Mouse (Mus musculus) limb, embryonic 13.5 days (tissue): ENCODE measurements around the gene Med13l. TPM values are rescaled to one million over a fixed set of nuclear protein-coding genes. Genes with fewer than 3 reads are reported as not detected.

Experiments
- ATAC-seq: fragments of 200-750 bp; cut with Nextera tagmentation; 2 replicates; pipeline ENCODE4 v1.8.0; 2017; ENCODE audit warnings: low read depth, moderate number of reproducible peaks, moderate TSS enrichment; ENCODE audit not compliant: low FRiP score
- H3K27ac ChIP-seq: fragments of 300-500 bp; sonication (generic); 2 replicates; pipeline ENCODE4 v1.5.1; 2015; ENCODE audit warnings: inconsistent platforms, mild to moderate bottlenecking, moderate library complexity
- H3K27me3 ChIP-seq: fragments of 300-500 bp; sonication (generic); 2 replicates; pipeline ENCODE4 v1.6.1; 2015; ENCODE audit warnings: mild to moderate bottlenecking, inconsistent platforms
- H3K36me3 ChIP-seq: fragments of 300-500 bp; sonication (generic); 2 replicates; pipeline ENCODE4 v1.6.1; 2015; ENCODE audit warnings: inconsistent platforms, mild to moderate bottlenecking, moderate library complexity
- H3K4me1 ChIP-seq: fragments of 300-500 bp; sonication (generic); 2 replicates; pipeline ENCODE4 v1.6.1; 2015; ENCODE audit warnings: inconsistent platforms
- H3K4me2 ChIP-seq: fragments of 300-500 bp; sonication (generic); replicated peaks from 2 replicates; pipeline ENCODE4 v1.6.1; 2015; ENCODE audit warnings: inconsistent platforms, mild to moderate bottlenecking, moderate library complexity
- H3K4me3 ChIP-seq: fragments of 300-500 bp; sonication (generic); 2 replicates; pipeline ENCODE4 v1.5.1; 2015; ENCODE audit warnings: moderate library complexity, mild to moderate bottlenecking, inconsistent platforms
- H3K9ac ChIP-seq: fragments of 300-500 bp; sonication (generic); 2 replicates; pipeline ENCODE4 v1.6.1; 2015; ENCODE audit warnings: mild to moderate bottlenecking, inconsistent platforms
- H3K9me3 ChIP-seq: fragments of 300-500 bp; sonication (generic); 2 replicates; pipeline ENCODE4 v1.6.1; 2016; ENCODE audit warnings: inconsistent platforms
- WGBS: fragments of 180-500 bp; shearing (Covaris S2); methylation state at CpG from one replicate; pipeline ENCODE4 v1.1.7; 2015; 5-methylcytosine and 5-hydroxymethylcytosine counted together
- polyA plus RNA-seq: library from polyadenylated mRNA; unstranded; fragments of >200 nt; fragmentation: Nextera tagmentation; extraction: Ambion mirVana; gene quantifications from 2 replicates; pipeline ENCODE4 v1.2.1, GENCODE M21; 2015

The Med13l gene
- polyA plus RNA-seq, 1 experiment from 2014 or later = 19.1 TPM

DNA sequence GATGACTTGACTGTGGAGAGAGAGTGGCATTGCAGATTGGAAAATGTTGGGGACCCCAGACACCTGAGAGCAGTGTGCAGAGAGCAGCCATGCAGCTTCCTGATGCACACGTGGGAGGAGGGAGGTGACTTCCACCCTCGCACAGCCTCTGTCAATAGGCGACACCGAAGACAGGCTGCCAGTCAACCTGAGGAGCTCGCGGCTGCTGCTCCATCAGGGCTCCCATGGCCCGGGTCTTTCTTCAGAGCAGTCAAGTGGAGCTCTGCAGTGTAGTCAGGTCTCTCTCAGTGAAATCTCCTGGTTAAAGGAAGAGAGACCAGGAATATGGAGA is 131.2 kb downstream of the Med13l start:
- Histone ChIP-seq H3K36me3 (peaks cover 5% of the 10 kb centered on the region; the same call in 1 of the 2 replicates), H3K4me3 (no peak overlapping the region), H3K9me3 (no peaks in the 10 kb centered on the region), H3K4me1 (peaks cover 37% of the 10 kb centered on the region), H3K27me3 (no peaks in the 10 kb centered on the region), H3K27ac (no peak overlapping the region), H3K9ac (no peak overlapping the region), H3K4me2 (no peak overlapping the region)
- WGBS = 76% methylated on average over 7 of the region's 7 CpGs
- ATAC-seq = no peak

DNA sequence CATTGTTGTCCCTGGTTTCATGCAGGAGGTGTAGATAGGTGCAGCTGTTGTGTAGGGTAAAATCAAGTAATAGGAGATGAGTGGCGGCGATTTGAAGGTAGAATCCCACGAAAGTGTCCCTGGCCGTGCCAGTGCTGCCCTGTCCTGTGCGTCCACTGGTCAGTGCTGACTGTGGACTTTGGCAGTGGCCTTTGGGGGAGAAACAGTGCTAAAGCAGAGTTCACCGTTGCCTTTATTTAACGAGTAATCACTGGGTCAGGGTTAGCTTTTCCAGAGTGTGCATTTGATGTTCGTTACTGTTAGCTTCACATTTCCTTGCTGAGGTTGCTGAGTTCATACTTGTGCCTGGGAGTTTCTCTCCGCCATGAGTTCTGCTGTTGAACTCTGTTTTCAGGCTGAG is 133.5 kb downstream of the Med13l start:
- no peak for ATAC-seq

DNA sequence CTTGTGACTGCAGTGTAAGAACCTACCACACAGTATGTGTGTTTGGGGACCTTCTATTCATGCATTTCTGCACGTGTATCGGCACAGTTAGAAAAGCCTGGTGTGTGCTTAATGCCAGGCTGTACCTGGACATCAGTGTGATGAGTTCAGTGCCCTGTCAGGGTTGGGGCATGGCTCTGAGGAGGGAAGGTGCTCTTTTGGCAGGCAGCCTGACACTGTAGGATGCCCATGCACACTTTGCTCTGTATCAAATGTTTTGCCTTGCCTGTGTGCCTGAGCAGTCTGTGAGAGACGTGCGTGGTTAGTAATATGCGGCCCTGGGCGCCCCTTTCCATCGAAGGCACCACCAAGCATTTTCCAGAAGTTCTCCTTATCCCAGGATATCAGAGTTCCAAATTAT is 136.6 kb downstream of the Med13l start:
- 81% methylated on average over 7 of the region's 7 CpGs for WGBS
- H3K36me3 ChIP-seq = no peaks in the 10 kb centered on the region; the same call in 1 of the 2 replicates
- no peak overlapping the region for H3K9ac ChIP-seq
- no peak overlapping the region for H3K4me3 ChIP-seq
- H3K27me3 ChIP-seq = no peaks in the 10 kb centered on the region
- no peaks in the 10 kb centered on the region for H3K9me3 ChIP-seq
- H3K4me1 ChIP-seq = peaks cover 46% of the 10 kb centered on the region
- ATAC-seq = no peak
- H3K27ac ChIP-seq = no peak overlapping the region
- H3K4me2 ChIP-seq = no peak overlapping the region

More for the DNA sequence above, 133.5 kb downstream of the Med13l start:
- H3K9ac ChIP-seq = no peak overlapping the region
- H3K36me3 ChIP-seq = peaks cover 5% of the 10 kb centered on the region; the same call in 1 of the 2 replicates
- H3K4me2 ChIP-seq = no peak overlapping the region
- 76% methylated on average over 9 of the region's 9 CpGs for WGBS
- H3K27me3 ChIP-seq = no peaks in the 10 kb centered on the region
- no peaks in the 10 kb centered on the region for H3K9me3 ChIP-seq
- no peak overlapping the region for H3K4me3 ChIP-seq
- H3K27ac ChIP-seq = no peak overlapping the region
- peaks cover 25% of the 10 kb centered on the region for H3K4me1 ChIP-seq

DNA sequence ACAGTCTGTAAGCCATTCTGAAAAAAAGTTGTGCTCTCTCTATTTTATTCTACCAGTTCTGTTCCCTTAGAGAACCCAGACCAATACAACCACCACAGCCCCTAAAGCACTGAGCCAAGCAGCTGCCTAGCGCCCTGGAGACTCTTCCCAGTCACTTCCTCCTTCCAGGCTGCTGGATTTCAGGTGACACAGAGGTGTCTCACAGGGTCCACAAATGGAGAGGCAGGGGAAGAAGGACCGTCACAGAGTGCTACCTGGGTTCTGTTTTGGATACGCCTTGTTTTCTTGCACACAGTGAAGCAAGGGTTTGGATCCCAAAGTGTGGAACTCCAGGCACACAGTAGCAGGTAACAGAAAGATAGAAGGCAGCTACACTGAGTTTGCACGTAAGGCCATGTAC is 140.5 kb downstream of the Med13l start:
- WGBS = 86% methylated on average over 4 of the region's 4 CpGs
- ATAC-seq = no peak
- H3K36me3 ChIP-seq = no peaks in the 10 kb centered on the region

DNA sequence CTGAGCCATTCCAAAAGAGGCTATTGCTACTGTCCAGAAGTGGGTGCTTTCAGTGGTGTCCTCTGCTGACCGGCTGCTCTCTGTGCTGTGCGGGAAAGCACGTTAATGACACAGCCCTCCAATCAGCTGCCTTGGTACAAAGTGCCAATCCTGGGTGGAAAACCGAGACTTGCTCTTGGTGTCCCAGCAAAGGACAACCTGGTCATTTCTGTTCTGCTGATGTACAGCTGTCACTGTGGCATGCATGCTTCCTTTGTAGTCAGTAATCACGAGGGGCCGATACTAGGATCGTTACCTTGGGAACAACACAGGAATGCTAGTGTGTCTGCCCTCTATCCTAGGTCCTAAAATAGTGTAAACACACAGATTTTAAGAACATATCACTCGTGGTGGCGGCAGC is 142.2 kb downstream of the Med13l start:
- 0 out of 2 replicates have a peak, but pooled peaks have one; percentile 39 for ATAC-seq
- no peaks in the 10 kb centered on the region for H3K9me3 ChIP-seq
- no peak overlapping the region for H3K4me3 ChIP-seq
- peaks cover 69% of the 10 kb centered on the region for H3K4me1 ChIP-seq
- H3K4me2 ChIP-seq = no peak overlapping the region
- H3K9ac ChIP-seq = no peak overlapping the region
- H3K27ac ChIP-seq = no peak overlapping the region
- no peaks in the 10 kb centered on the region for H3K36me3 ChIP-seq
- H3K27me3 ChIP-seq = no peaks in the 10 kb centered on the region
- WGBS = 33% methylated on average over 9 of the region's 9 CpGs

More for the DNA sequence above, 140.5 kb downstream of the Med13l start:
- Histone ChIP-seq H3K27me3 (no peaks in the 10 kb centered on the region), H3K9me3 (no peaks in the 10 kb centered on the region), H3K4me3 (no peak overlapping the region), H3K9ac (no peak overlapping the region), H3K4me2 (no peak overlapping the region), H3K27ac (no peak overlapping the region), H3K4me1 (peaks cover 64% of the 10 kb centered on the region)

DNA sequence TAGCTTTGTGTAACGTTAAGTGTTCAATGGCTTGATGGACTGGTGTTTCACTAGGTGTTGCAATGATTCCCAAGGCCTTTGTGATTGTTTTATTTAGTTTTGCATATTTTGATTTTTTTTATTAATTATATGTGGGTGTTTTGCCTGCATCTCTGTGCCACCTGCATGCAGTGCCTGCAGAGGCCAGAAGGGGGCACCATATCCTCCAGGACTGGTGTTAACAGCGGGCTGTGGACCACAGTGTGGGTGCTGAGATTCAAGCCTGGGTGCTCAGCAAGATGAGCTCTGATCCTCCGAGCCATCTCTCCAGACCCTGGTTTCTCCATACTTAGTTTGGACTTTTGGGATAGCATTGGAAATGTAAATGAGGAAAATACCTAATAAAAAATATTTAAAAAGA is 143.7 kb downstream of the Med13l start:
- H3K27me3 ChIP-seq = no peaks in the 10 kb centered on the region
- WGBS = 82% methylated on average over 3 of the region's 3 CpGs
- H3K9me3 ChIP-seq = no peaks in the 10 kb centered on the region
- H3K4me3 ChIP-seq = no peak overlapping the region
- no peak overlapping the region for H3K27ac ChIP-seq
- H3K4me2 ChIP-seq = no peak overlapping the region
- H3K4me1 ChIP-seq = peaks cover 78% of the 10 kb centered on the region
- H3K9ac ChIP-seq = no peak overlapping the region
- ATAC-seq = no peak
- no peaks in the 10 kb centered on the region for H3K36me3 ChIP-seq

DNA sequence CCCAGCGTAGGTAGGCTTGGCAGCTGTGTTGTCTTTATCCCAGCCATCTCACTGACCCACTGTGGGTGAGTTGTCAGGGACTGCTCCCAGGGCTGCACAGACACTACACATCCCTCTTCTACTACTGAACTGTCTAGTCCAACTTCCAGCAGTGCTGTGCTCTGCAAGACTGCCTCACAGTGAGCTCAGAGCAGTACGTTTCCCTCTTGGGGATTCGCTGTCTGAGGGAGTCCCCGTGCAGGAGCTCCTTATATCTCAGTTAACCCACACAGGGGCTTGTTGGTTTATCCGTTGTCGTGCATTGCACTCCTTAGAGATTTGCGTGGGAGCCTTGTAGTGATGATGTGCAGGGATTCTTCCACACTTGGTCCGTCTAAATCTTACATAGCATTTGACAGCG is 144.5 kb downstream of the Med13l start:
- WGBS = 92% methylated on average over 9 of the region's 9 CpGs
- no peak overlapping the region for H3K4me2 ChIP-seq
- H3K27ac ChIP-seq = no peak overlapping the region
- H3K36me3 ChIP-seq = no peaks in the 10 kb centered on the region
- no peak for ATAC-seq
- no peaks in the 10 kb centered on the region for H3K27me3 ChIP-seq
- H3K4me1 ChIP-seq = peaks cover 84% of the 10 kb centered on the region
- no peak overlapping the region for H3K9ac ChIP-seq
- H3K4me3 ChIP-seq = no peak overlapping the region
- no peaks in the 10 kb centered on the region for H3K9me3 ChIP-seq

DNA sequence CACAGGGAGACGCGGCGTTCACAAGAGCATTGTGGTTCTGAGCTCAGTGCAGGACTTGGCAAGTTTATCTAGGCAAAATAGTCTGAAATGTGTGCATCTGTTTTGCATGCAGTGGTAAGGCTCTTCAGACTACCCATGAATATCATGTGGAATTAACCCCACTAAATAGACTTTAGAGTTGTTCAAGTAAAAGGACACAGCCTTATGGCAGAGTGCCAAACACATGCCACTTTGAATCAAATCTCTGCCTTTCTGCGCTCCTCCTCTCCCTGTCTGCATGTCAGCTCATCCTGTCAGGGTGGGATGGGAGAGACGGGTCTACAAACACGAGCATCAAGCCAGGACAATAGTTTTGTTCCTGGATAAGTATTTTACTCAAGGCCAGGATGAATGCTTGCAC is 145.5 kb downstream of the Med13l start:
- 73% methylated on average over 6 of the region's 6 CpGs for WGBS
- no peak for ATAC-seq
- Histone ChIP-seq H3K27me3 (no peaks in the 10 kb centered on the region), H3K4me1 (peaks cover 84% of the 10 kb centered on the region), H3K36me3 (no peaks in the 10 kb centered on the region), H3K9me3 (no peaks in the 10 kb centered on the region), H3K4me2 (no peak overlapping the region), H3K9ac (no peak overlapping the region), H3K27ac (no peak overlapping the region), H3K4me3 (no peak overlapping the region)

DNA sequence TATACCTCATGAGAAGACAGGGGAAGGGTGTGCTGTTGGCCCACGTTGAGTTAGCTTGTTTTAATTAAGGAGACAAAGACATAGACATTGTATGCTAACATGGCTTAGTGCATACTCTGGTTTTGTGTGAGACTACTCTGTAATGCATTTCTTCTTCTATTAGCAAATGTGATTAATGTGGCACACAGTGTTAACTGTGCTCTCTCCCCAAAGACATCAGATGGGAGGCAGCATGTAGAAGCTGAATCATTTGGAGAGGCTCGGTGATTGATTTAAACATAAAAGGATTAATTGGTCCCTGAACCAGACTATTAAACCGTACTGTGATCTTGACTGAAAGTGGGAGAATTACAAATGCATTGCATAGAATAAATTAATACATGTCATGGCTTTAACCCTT is 145.9 kb downstream of the Med13l start:
- H3K27ac ChIP-seq = no peak overlapping the region
- no peak overlapping the region for H3K4me3 ChIP-seq
- H3K4me1 ChIP-seq = peaks cover 80% of the 10 kb centered on the region
- ATAC-seq = no peak
- 47% methylated on average over 3 of the region's 3 CpGs for WGBS
- H3K4me2 ChIP-seq = no peak overlapping the region
- no peaks in the 10 kb centered on the region for H3K27me3 ChIP-seq
- no peaks in the 10 kb centered on the region for H3K36me3 ChIP-seq
- no peaks in the 10 kb centered on the region for H3K9me3 ChIP-seq
- no peak overlapping the region for H3K9ac ChIP-seq

DNA sequence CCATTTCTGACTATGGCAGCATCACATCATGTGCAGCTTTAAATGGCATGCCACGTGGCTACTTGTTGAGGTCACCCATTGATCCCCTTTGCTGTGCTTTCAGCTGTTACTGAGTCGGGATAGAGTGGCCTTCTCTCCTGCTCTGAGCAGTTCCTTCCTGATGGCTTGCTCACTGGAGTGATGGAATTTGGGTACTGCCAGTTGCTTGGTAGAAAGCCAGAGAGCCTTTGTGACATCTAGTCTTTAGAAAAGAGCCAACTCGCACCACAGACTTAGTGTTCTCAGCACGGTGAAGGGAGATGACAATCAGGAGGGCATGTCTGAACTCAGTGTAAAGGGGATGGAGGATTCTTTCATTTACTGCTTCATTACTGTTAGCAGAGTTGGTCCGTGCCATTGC is 147.0 kb downstream of the Med13l start:
- H3K9ac ChIP-seq = no peak overlapping the region
- no peak overlapping the region; the same call in 1 of the 2 replicates for H3K27ac ChIP-seq
- H3K9me3 ChIP-seq = no peaks in the 10 kb centered on the region
- no peak for ATAC-seq
- WGBS = 73% methylated on average over 5 of the region's 5 CpGs
- no peak overlapping the region for H3K4me3 ChIP-seq
- H3K27me3 ChIP-seq = no peaks in the 10 kb centered on the region
- no peak overlapping the region for H3K4me2 ChIP-seq
- H3K36me3 ChIP-seq = no peaks in the 10 kb centered on the region
- H3K4me1 ChIP-seq = peaks cover 75% of the 10 kb centered on the region

DNA sequence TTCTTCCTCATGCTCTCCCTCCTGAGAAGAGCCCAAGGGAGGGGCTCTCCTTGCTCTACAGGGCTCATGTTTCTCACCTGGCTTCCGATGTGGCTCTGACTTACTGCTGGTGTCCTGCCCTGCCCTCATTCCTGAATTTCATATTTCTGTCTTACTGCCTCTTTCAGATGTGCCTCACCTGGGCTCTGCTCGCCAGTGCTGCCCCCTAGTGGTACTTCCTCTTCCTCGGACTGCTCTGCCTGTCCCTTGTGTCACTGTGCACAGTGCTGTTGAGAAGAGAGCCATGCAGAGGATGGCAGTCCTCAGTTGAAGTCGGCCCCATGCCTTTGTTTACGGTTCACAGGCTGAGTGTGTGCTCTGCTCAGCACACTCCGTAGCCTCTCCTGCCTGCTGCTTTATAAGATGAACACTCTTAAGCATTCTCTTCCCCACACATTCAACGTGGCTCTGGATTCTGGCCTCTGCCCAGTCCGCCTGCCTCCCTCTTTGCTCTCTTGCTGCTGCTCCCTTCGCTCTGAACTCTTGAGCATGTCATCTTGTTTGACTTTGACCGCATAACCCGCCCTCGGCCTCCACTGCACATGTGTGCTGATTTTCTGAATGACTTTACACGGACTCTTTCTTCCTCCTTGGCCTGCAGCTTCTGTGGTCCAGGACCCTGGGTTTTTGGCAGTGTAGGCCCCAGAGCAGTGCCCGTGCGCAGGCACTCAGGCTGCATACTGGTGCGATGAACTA is 147.9 kb downstream of the Med13l start:
- Histone ChIP-seq H3K4me2 (no peak overlapping the region), H3K9me3 (no peaks in the 10 kb centered on the region), H3K4me3 (no peak overlapping the region), H3K4me1 (peaks cover 68% of the 10 kb centered on the region), H3K9ac (no peak overlapping the region), H3K36me3 (no peaks in the 10 kb centered on the region), H3K27ac (no peak overlapping the region), H3K27me3 (no peaks in the 10 kb centered on the region)
- WGBS = 68% methylated on average over 16 of the region's 16 CpGs
- ATAC-seq = peak; percentile 44; the same call in 1 of the 2 replicates

DNA sequence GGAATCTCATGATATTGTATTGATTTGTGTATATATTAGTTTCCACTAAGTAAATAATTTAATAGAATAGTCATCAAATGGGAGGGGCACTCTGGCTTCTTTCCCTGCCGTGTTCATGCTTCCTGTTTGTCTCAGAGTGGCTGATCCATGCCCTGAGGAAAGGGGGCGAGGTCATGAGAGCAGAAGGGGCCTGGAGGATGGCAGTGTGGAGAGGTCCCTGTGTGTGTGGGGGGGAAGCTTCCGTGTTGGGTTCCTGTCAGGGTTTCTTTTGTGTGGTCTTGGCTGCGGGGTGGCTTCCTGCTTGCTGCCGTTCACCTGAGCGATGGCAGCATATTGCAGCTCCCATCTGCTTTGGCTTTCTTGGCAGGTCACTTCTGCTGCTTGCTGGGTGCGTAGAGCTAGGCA is 149.4 kb downstream of the Med13l start:
- H3K36me3 ChIP-seq = 0 out of 2 replicates have a peak, but pooled peaks cover 3% of the 10 kb centered on the region
- peaks cover 64% of the 10 kb centered on the region for H3K4me1 ChIP-seq
- ATAC-seq = no peak
- no peak overlapping the region for H3K27ac ChIP-seq
- no peaks in the 10 kb centered on the region for H3K9me3 ChIP-seq
- no peak overlapping the region for H3K4me3 ChIP-seq
- H3K9ac ChIP-seq = peak overlapping the region; percentile 5; the same call in 1 of the 2 replicates
- H3K27me3 ChIP-seq = no peaks in the 10 kb centered on the region
- 67% methylated on average over 7 of the region's 7 CpGs for WGBS
- no peak overlapping the region for H3K4me2 ChIP-seq

DNA sequence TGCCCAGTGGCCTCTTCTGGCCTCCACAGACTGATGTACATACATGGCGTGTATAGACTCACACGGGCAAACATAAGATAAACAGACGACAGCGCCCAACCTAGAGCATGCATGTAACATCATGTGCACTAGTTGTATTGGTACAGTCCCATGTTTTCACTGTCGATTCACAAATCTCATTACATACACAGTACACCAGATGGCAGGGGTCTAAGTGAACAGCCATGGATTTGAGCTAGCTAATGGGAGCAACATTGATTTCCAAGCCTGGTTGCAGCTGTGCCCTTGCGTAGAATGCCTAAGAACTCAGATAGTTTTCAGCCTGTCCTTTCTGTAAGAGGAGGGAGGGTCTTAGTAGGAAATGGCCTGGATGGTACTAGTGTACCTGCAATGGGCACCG is 155.0 kb downstream of the Med13l start:
- H3K4me2 ChIP-seq = no peak overlapping the region
- H3K36me3 ChIP-seq = 0 out of 2 replicates have a peak, but pooled peaks cover 3% of the 10 kb centered on the region
- H3K9me3 ChIP-seq = no peaks in the 10 kb centered on the region
- no peak for ATAC-seq
- H3K9ac ChIP-seq = no peak overlapping the region
- 92% methylated on average over 7 of the region's 7 CpGs for WGBS
- no peak overlapping the region for H3K27ac ChIP-seq
- no peaks in the 10 kb centered on the region for H3K27me3 ChIP-seq
- no peak overlapping the region for H3K4me3 ChIP-seq
- peaks cover 40% of the 10 kb centered on the region for H3K4me1 ChIP-seq
